Mouse (Mus musculus): ENCODE measurements around the gene Col4a3. TPM values are rescaled to one million over a fixed set of nuclear protein-coding genes. Genes with fewer than 3 reads are reported as not detected.
A peak's percentile ranks its signal among the peaks of the same experiment; 100 is the strongest.

The Col4a3 gene
- polyA plus RNA-seq, 1 experiment from 2014 or later = 0.23 TPM

- no peaks in the 10 kb centered on the region for H3K4me1 ChIP-seq
- H3K4me3 ChIP-seq (replicated peaks) = no peak overlapping the region
- no peak for ATAC-seq (ENCODE audit: low FRiP score)
- 74% methylated on average over 2 of the region's 2 CpGs for WGBS
- H3K27ac ChIP-seq = no peak overlapping the region
- H3K27me3 ChIP-seq = no peaks in the 10 kb centered on the region
- H3K9ac ChIP-seq = no peak overlapping the region
- H3K9me3 ChIP-seq = no peaks in the 10 kb centered on the region
- no peak overlapping the region for H3K4me2 ChIP-seq
- no peaks in the 10 kb centered on the region for H3K36me3 ChIP-seq (replicated peaks)
Measured at GRCm38 (mm10) chr1:82576182-82576581, 10.5 kb upstream of the Col4a3 start.

DNA sequence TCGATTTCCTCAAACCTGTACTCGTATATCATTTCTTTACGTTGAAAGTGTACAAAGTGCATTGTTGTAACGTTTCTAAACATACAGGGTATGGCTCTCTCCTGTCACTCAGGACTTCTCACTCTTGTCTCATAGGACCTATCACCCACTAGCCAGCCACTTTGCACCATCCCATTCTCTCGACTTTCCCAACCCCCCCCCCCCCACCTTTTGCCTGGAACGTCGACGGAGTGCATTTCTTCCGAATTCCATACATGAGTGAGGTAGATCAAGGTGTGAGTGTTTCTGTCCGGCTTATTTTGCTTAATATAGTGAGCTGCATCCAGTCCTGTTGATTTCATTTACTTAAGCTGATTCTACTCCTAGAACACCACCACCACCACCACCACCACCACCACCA lies 9.4 kb upstream of the Col4a3 start:
- ATAC-seq (ENCODE audit: low FRiP score) = no peak
- no peak overlapping the region for H3K9ac ChIP-seq
- WGBS = 92% methylated on average over 10 of the region's 10 CpGs
- H3K9me3 ChIP-seq = no peaks in the 10 kb centered on the region
- H3K4me1 ChIP-seq = no peaks in the 10 kb centered on the region
- no peaks in the 10 kb centered on the region for H3K27me3 ChIP-seq
- no peak overlapping the region for H3K4me3 ChIP-seq (replicated peaks)
- H3K4me2 ChIP-seq = no peak overlapping the region
- no peaks in the 10 kb centered on the region for H3K36me3 ChIP-seq (replicated peaks)
- no peak overlapping the region for H3K27ac ChIP-seq

- H3K36me3 ChIP-seq (replicated peaks) = no peaks in the 10 kb centered on the region
- no peaks in the 10 kb centered on the region for H3K4me1 ChIP-seq
- H3K27me3 ChIP-seq = no peaks in the 10 kb centered on the region
- no peak overlapping the region for H3K27ac ChIP-seq
- no peaks in the 10 kb centered on the region for H3K9me3 ChIP-seq
- no peak overlapping the region for H3K4me2 ChIP-seq
- WGBS = 80% methylated on average over 3 of the region's 3 CpGs
- ATAC-seq (ENCODE audit: low FRiP score) = no peak
- H3K4me3 ChIP-seq (replicated peaks) = no peak overlapping the region
- H3K9ac ChIP-seq = no peak overlapping the region
Measured at GRCm38 (mm10) chr1:82577915-82578314, 8.8 kb upstream of the Col4a3 start.

GRCm38 (mm10) chr1:82578320-82578719 lies 8.4 kb upstream of the Col4a3 start:
- 77% methylated on average over 4 of the region's 4 CpGs for WGBS
- no peaks in the 10 kb centered on the region for H3K36me3 ChIP-seq (replicated peaks)
- H3K4me2 ChIP-seq = no peak overlapping the region
- H3K4me3 ChIP-seq (replicated peaks) = no peak overlapping the region
- no peak for ATAC-seq (ENCODE audit: low FRiP score)
- no peak overlapping the region for H3K9ac ChIP-seq
- H3K4me1 ChIP-seq = no peaks in the 10 kb centered on the region
- H3K27ac ChIP-seq = no peak overlapping the region
- no peaks in the 10 kb centered on the region for H3K9me3 ChIP-seq
- H3K27me3 ChIP-seq = no peaks in the 10 kb centered on the region

GRCm38 (mm10) chr1:82585981-82586380 lies 740 bp upstream of the Col4a3 start:
- 72% methylated on average over 7 of the region's 7 CpGs for WGBS
- Histone ChIP-seq H3K36me3 (replicated peaks) (no peaks in the 10 kb centered on the region), H3K4me2 (peak overlapping the region; percentile 66), H3K27me3 (peaks cover 30% of the 10 kb centered on the region), H3K27ac (no peak overlapping the region), H3K9ac (no peak overlapping the region), H3K4me3 (replicated peaks) (no peak overlapping the region), H3K4me1 (peaks cover 10% of the 10 kb centered on the region), H3K9me3 (no peaks in the 10 kb centered on the region)
- ATAC-seq (ENCODE audit: low FRiP score) = no peak

GRCm38 (mm10) chr1:82590266-82590665 lies 3.5 kb downstream of the Col4a3 start:
- Histone ChIP-seq H3K9ac (no peak overlapping the region), H3K4me1 (peaks cover 10% of the 10 kb centered on the region), H3K4me2 (no peak overlapping the region), H3K4me3 (replicated peaks) (no peak overlapping the region), H3K27me3 (peaks cover 27% of the 10 kb centered on the region), H3K9me3 (no peaks in the 10 kb centered on the region), H3K27ac (no peak overlapping the region), H3K36me3 (replicated peaks) (no peaks in the 10 kb centered on the region)
- no peak for ATAC-seq (ENCODE audit: low FRiP score)
- WGBS = 78% methylated on average over 4 of the region's 4 CpGs

DNA sequence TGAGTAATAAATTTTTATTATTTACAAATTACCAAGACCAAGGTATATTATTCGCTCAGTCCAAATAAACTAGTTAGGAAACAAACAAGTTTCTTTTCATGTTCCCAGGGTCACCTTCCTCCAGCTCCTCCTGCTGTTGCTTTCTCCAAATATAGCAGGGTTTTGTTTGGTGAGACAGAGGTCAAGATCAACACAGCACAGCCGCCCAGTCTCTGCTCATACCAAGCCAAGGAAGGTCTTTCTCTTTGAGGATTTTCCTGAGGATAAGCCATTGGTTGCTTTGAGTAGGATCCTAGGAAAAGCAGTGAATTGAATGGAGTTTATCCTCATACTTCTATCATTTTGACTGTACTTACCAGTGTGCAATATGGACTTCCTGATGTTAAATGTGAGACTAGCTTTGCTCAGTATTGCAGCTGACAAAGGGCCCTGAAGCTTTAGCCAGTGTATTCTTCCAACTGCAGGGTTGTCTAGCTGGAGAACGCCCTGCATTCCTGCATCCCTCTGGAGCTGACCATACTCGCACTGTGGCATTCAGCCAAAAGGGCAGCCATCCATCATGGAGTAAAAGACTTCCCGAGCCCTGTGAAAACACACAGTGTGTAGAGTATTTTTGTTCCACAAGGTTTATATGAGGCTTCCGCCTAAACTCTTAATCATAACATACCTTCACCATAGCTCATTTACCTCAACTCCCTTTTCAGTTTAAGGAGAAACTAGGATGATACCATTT lies 10.3 kb downstream of the Col4a3 start:
- Histone ChIP-seq H3K4me1 (no peaks in the 10 kb centered on the region), H3K9ac (no peak overlapping the region), H3K9me3 (no peaks in the 10 kb centered on the region), H3K36me3 (replicated peaks) (no peaks in the 10 kb centered on the region), H3K27ac (no peak overlapping the region), H3K4me2 (no peak overlapping the region), H3K27me3 (no peaks in the 10 kb centered on the region), H3K4me3 (replicated peaks) (no peak overlapping the region)
- ATAC-seq (ENCODE audit: low FRiP score) = no peak
- WGBS = 81% methylated on average over 6 of the region's 6 CpGs

DNA sequence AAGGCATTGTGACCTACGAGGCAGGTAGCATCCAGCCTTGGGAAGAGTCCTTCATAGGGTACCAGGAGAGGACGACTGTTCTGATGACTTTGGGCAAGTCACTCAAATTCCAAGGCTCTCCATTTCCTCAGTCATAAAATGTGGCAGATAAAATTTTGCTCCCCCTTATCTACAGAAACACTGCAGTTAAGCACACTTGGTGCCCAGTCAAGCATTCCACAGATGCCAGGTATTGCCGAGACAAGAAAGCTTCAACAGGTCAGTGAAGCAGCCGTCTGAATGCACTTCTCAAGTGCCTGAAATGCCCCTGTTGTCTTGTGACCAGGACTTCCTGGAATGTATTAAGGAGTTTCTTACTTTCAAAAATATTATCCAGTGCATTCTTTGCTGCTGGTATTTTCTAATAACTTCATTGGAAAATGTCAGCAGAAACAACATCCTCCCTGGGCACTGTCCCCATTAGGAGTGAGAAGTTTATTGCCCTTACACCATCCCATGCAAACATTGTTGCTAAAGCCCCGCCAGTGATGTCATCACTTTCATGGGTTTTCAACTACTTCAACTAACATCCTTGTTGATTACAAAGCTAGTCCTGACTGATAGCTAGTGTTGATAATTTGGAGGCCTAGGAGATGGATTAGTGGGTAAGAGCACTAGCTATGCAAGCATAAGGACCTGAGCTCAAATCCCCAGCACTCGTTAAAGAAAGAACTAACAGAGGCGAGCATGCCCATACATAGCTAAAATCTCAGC lies 16.7 kb downstream of the Col4a3 start:
- H3K9ac ChIP-seq = no peak overlapping the region
- ATAC-seq (ENCODE audit: low FRiP score) = no peak
- 82% methylated on average over 7 of the region's 7 CpGs for WGBS

DNA sequence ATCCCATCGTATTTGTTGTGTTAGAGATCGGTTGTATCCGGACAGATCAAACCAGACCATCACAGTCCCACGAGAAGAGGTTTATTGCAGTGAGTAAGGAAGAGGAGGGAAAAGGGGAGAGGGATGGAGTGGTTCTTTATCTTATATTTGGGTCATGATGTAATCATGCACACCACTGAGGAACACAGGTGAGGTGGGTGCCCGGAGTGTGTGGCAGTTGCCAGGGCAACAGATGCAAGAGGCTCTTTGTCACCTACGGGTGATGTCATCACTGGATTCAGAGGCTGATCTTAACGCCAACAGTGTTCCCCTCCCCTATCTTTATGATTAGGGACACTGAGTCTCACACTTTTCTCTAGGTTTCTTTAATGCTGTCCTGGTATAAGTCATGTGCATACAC lies 18.6 kb downstream of the Col4a3 start:
- Histone ChIP-seq H3K4me3 (replicated peaks) (no peak overlapping the region), H3K27ac (no peak overlapping the region), H3K27me3 (no peaks in the 10 kb centered on the region), H3K36me3 (replicated peaks) (no peaks in the 10 kb centered on the region), H3K4me1 (no peaks in the 10 kb centered on the region), H3K9ac (no peak overlapping the region), H3K9me3 (no peaks in the 10 kb centered on the region), H3K4me2 (no peak overlapping the region)
- ATAC-seq (ENCODE audit: low FRiP score) = no peak
- WGBS = 84% methylated on average over 7 of the region's 7 CpGs

More for the DNA sequence above, 16.7 kb downstream of the Col4a3 start:
- Histone ChIP-seq H3K4me2 (no peak overlapping the region), H3K4me1 (no peaks in the 10 kb centered on the region), H3K27ac (no peak overlapping the region), H3K36me3 (replicated peaks) (no peaks in the 10 kb centered on the region), H3K9me3 (no peaks in the 10 kb centered on the region), H3K4me3 (replicated peaks) (no peak overlapping the region), H3K27me3 (no peaks in the 10 kb centered on the region)

GRCm38 (mm10) chr1:82605856-82606255 lies 19.1 kb downstream of the Col4a3 start:
- H3K9ac ChIP-seq = no peak overlapping the region
- 89% methylated on average over 7 of the region's 7 CpGs for WGBS
- H3K27ac ChIP-seq = no peak overlapping the region

DNA sequence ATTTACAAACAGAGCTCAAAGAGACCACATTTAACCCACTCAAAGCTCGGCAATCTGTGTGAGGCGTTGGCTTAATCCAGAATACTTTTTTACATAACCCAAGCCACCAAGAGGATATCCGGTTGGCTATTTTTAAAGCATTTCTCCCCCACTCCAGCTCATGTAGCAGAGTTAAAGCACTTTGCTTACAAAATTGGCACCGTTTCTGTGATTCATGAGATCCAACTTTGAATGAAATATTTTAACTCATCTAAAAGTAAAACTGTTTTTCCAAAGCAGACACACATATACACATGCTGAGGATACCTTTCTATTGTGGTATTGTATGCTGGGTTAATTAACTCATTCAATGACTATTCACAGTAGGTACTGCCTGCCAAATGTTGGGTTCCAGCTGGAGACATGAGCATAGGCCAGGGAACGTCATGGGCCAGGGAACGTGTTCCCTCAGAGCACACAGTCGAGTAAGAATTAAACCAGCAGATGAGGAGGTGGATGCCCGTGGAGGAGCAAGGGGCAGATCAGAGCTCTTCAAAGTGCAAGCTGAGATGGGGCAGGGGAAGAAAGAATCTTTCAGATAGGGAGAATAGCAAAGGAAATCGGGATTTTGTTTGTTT lies 22.0 kb downstream of the Col4a3 start:
- WGBS = 80% methylated on average over 9 of the region's 9 CpGs
- ATAC-seq (ENCODE audit: low FRiP score) = no peak

More at GRCm38 (mm10) chr1:82605856-82606255, 19.1 kb downstream of the Col4a3 start:
- Histone ChIP-seq H3K9me3 (no peaks in the 10 kb centered on the region), H3K4me1 (no peaks in the 10 kb centered on the region), H3K4me3 (replicated peaks) (no peak overlapping the region), H3K4me2 (no peak overlapping the region), H3K27me3 (no peaks in the 10 kb centered on the region), H3K36me3 (replicated peaks) (no peaks in the 10 kb centered on the region)
- ATAC-seq (ENCODE audit: low FRiP score) = no peak

GRCm38 (mm10) chr1:82612061-82612660 lies 25.4 kb downstream of the Col4a3 start:
- Histone ChIP-seq H3K36me3 (replicated peaks) (no peaks in the 10 kb centered on the region), H3K4me2 (no peak overlapping the region), H3K27me3 (no peaks in the 10 kb centered on the region), H3K27ac (no peak overlapping the region), H3K9ac (no peak overlapping the region), H3K4me3 (replicated peaks) (no peak overlapping the region), H3K9me3 (no peaks in the 10 kb centered on the region), H3K4me1 (no peaks in the 10 kb centered on the region)
- no peak for ATAC-seq (ENCODE audit: low FRiP score)
- 90% methylated on average over 9 of the region's 9 CpGs for WGBS

More for the DNA sequence above, 22.0 kb downstream of the Col4a3 start:
- H3K4me2 ChIP-seq = no peak overlapping the region
- no peak overlapping the region for H3K27ac ChIP-seq
- H3K4me1 ChIP-seq = no peaks in the 10 kb centered on the region
- H3K36me3 ChIP-seq (replicated peaks) = no peaks in the 10 kb centered on the region
- no peaks in the 10 kb centered on the region for H3K9me3 ChIP-seq
- H3K27me3 ChIP-seq = no peaks in the 10 kb centered on the region
- H3K4me3 ChIP-seq (replicated peaks) = no peak overlapping the region
- H3K9ac ChIP-seq = no peak overlapping the region

Data from forebrain, embryonic 12.5 days (tissue).